Mouse (Mus musculus) thymus, adult 2 months (tissue): ENCODE measurements at regions not wholly inside any gene's neighbourhood (a gene's known extent, or its start where the extent isn't known, plus 50 kb on each side); places are given as distances from the start of the nearest gene placed in this dataset.

Source experiments
- CTCF ChIP-seq: fragments of 200-500 bp; IDR thresholded peaks from 2 replicates; pipeline ENCODE4 v1.5.1; 2012; ENCODE audit warnings: mild to moderate bottlenecking, control low read depth, low read length, moderate library complexity, borderline replicate concordance; ENCODE audit not compliant: control insufficient read depth, poor library complexity, insufficient read depth; ENCODE audit errors: extremely low read depth
- POLR2A ChIP-seq: fragments of 200-500 bp; IDR thresholded peaks from 2 replicates; pipeline ENCODE4 v1.6.1; 2012; ENCODE audit warnings: mild to moderate bottlenecking, low read length, control low read depth, moderate library complexity; ENCODE audit not compliant: control insufficient read depth, poor library complexity, insufficient read depth; ENCODE audit errors: extremely low read depth

GRCm38 (mm10) chr16:12772535-12772934, 336.9 kb upstream of the Ercc4 start:
- TF ChIP-seq CTCF: no peak
- TF ChIP-seq POLR2A: no peak
